23 mouse cellular contexts compared by ENCODE assay signal in genomic region chr2:59186122-59186521, GRCm38 (mm10). TPM values are rescaled to one million over a fixed set of nuclear protein-coding genes. Genes with fewer than 3 reads are reported as not detected.
A peak's percentile ranks its signal among the peaks of the same experiment; 100 is the strongest.
DNase-seq lines count a peak whose midpoint lies in the region; ATAC-seq and TF ChIP-seq lines count a peak whose summit lies in the region.
"Had no signal": no experiment of that assay in that cellular context is flagged by ENCODE, and none has a peak within 500 bp of the region (broad histone marks: within the 10 kb centered on the region; RNA-seq: fewer than 3 reads in every experiment).

No protein-coding gene starts in this region.

- no peak overlapping the region for H3K4me3 ChIP-seq in liver, adult 2 months (ENCODE audit: insufficient read depth, low read depth, low read length)
- no peak overlapping the region for H3K4me3 ChIP-seq in liver, embryonic 12.5 days
- H3K4me3 ChIP-seq: embryonic facial prominence, embryonic 15.5 days; forebrain, embryonic 15.5 days; heart, embryonic 12.5 days; hindbrain, embryonic 13.5 days had no signal

- no peak for TF ChIP-seq POLR2A in liver, adult 2 months (IDR thresholded peaks at IDR 0.05; ENCODE audit: extremely low read depth, insufficient read depth, low read length)

- no peaks in the 10 kb centered on the region for H3K9me3 ChIP-seq in liver, embryonic 12.5 days (replicated peaks)
- H3K9me3 ChIP-seq: embryonic facial prominence, embryonic 15.5 days; forebrain, embryonic 15.5 days; heart, embryonic 12.5 days; hindbrain, embryonic 13.5 days had no signal

- 0 out of 2 replicates have a peak, but pooled peaks cover 2% of the 10 kb centered on the region for H3K4me1 ChIP-seq in liver, adult 2 months (ENCODE audit: control insufficient read depth, insufficient read depth, low read length)
- peaks cover 6% of the 10 kb centered on the region; the same call in 1 of the 2 replicates for H3K4me1 ChIP-seq in liver, embryonic 12.5 days

- H3K79me2 ChIP-seq in liver, adult 2 months (ENCODE audit: control insufficient read depth, insufficient read depth, low read length), result peaks cover 51% of the 10 kb centered on the region; the same call in 1 of the 2 replicates

- no peak overlapping the region for H3K4me2 ChIP-seq in liver, embryonic 12.5 days
- H3K4me2 ChIP-seq: embryonic facial prominence, embryonic 15.5 days; forebrain, embryonic 15.5 days; heart, embryonic 12.5 days; hindbrain, embryonic 13.5 days; liver, embryonic 11.5 days; midbrain, embryonic 11.5 days had no signal

- 86% methylated on average over 8 of the region's 8 CpGs for WGBS in liver, adult 2 months
- 80% methylated on average over 8 of the region's 8 CpGs for WGBS in liver, embryonic 12.5 days (ENCODE audit: insufficient replicate concordance)

- DNase-seq in cerebellum, postnatal 14 days, result peak; percentile 43 to 64
- DNase-seq in cerebellum, postnatal 36 days, result no peak
- peak; percentile 48 for DNase-seq in liver, adult 2 months (ENCODE audit: extremely low read depth, low read depth, low spot score)
- DNase-seq in kidney, adult 9 months, result peak; percentile 93
- DNase-seq in natural killer cell, adult 2 months (ENCODE audit: low spot score in 2 of 2), result no peak
- DNase-seq in thymus, adult 18-20 months, result no peak
- DNase-seq in right cerebral cortex, postnatal 36 days (ENCODE audit: low spot score in 2 of 2), result no peak
- DNase-seq: layer of hippocampus, postnatal 36 days; lung, adult 18-20 months; lung, postnatal 10 days; right cerebral cortex, postnatal 25 days; thymus, postnatal 36 days had no signal

- ATAC-seq in liver, embryonic 12.5 days, result no peak
- ATAC-seq: forebrain, embryonic 15.5 days had no signal

- no peaks in the 10 kb centered on the region for H3K36me3 ChIP-seq in liver, adult 2 months (ENCODE audit: control insufficient read depth, insufficient read depth, low read length)
- peaks cover 8% of the 10 kb centered on the region for H3K36me3 ChIP-seq in liver, embryonic 12.5 days

- H3K9ac ChIP-seq in liver, adult 2 months (ENCODE audit: low read depth, low read length), result no peak overlapping the region
- H3K9ac ChIP-seq in liver, embryonic 12.5 days, result no peak overlapping the region
- H3K9ac ChIP-seq: embryonic facial prominence, embryonic 15.5 days; forebrain, embryonic 15.5 days; heart, embryonic 12.5 days; hindbrain, embryonic 13.5 days had no signal

- no peak for TF ChIP-seq CTCF in liver, adult 2 months (IDR thresholded peaks at IDR 0.05; ENCODE audit: low read depth, low read length)

- H3K27me3 ChIP-seq in liver, adult 2 months (ENCODE audit: control insufficient read depth, insufficient read depth, low read length), result no peaks in the 10 kb centered on the region
- H3K27me3 ChIP-seq in liver, embryonic 12.5 days (replicated peaks), result no peaks in the 10 kb centered on the region
- H3K27me3 ChIP-seq: embryonic facial prominence, embryonic 15.5 days; forebrain, embryonic 15.5 days; heart, embryonic 12.5 days; hindbrain, embryonic 13.5 days had no signal

- no peak overlapping the region for H3K27ac ChIP-seq in liver, adult 2 months (replicated peaks; ENCODE audit: insufficient read depth, low read depth, low read length)
- H3K27ac ChIP-seq in liver, embryonic 12.5 days, result no peak overlapping the region
- H3K27ac ChIP-seq: embryonic facial prominence, embryonic 15.5 days; forebrain, embryonic 15.5 days; hindbrain, embryonic 13.5 days; kidney, postnatal 0 days had no signal

RNA-seq across cellular contexts. Expression of gene Pkp4, which starts 25.5 kb away (rescaled TPM):
- 38.4 and 43.8 TPM in 2 replicates for total RNA-seq in liver, adult 2 months (2014; rRNA removed)
- 42.7 and 53.3 TPM in 2 replicates for polyA plus RNA-seq in liver, adult 2 months (2012; rRNA removed)
- polyA plus RNA-seq in liver, embryonic 12.5 days (2016; fragmentation: Nextera tagmentation; extraction: Ambion mirVana), result 7.4 and 7.6 TPM in 2 replicates

RNA-seq across cellular contexts. Expression of gene Ccdc148, which starts 25.6 kb away (rescaled TPM):
- total RNA-seq in liver, adult 2 months (2014; rRNA removed), result 0.74 and 0.92 TPM in 2 replicates
- 0.05 and 0.06 TPM in 2 replicates for polyA plus RNA-seq in liver, adult 2 months (2012; rRNA removed)
- 0.11 and 0.17 TPM in 2 replicates for polyA plus RNA-seq in liver, embryonic 12.5 days (2016; fragmentation: Nextera tagmentation; extraction: Ambion mirVana)
- total RNA-seq: common myeloid progenitor, adult 5-6 weeks; gastrocnemius, adult 8-10 months; granulocyte monocyte progenitor cell, adult 5-6 weeks had no signal

Comparison
In these comparisons a context has a peak if more than half of its experiments do, and no peak if none do; other contexts are left out.
1. DNase-seq: peak in cerebellum, postnatal 14 days (2 of 2), liver, adult 2 months (single experiment) and kidney, adult 9 months (single experiment); none in cerebellum, postnatal 36 days (0 of 2), natural killer cell, adult 2 months (0 of 2), thymus, adult 18-20 months (0 of 2) and right cerebral cortex, postnatal 36 days (0 of 2).